Mouse (Mus musculus) neural tube, embryonic 14.5 days (tissue): Measurements from ENCODE around the gene Abhd6. TPM values are rescaled to one million over a fixed set of nuclear protein-coding genes. Genes with fewer than 3 reads are reported as not detected.

Source experiments
- ATAC-seq: fragments of 200-750 bp; cut with Nextera tagmentation; 2 replicates; pipeline ENCODE4 v1.8.0; 2017; ENCODE audit warnings: low read depth, mild to moderate bottlenecking, moderate TSS enrichment, moderate library complexity
- H3K27ac ChIP-seq: fragments of 300-500 bp; sonication (generic); 2 replicates; pipeline ENCODE4 v1.5.1; 2014; ENCODE audit warnings: low read depth, mild to moderate bottlenecking, control low read depth, low read length, moderate library complexity, mixed read lengths
- H3K27me3 ChIP-seq: fragments of 300-500 bp; sonication (generic); 2 replicates; pipeline ENCODE4 v1.6.1; 2014; ENCODE audit warnings: low read length; ENCODE audit not compliant: control insufficient read depth, insufficient read depth
- H3K36me3 ChIP-seq: fragments of 300-500 bp; sonication (generic); 2 replicates; pipeline ENCODE4 v1.6.1; 2014; ENCODE audit warnings: low read length, mixed read lengths; ENCODE audit not compliant: control insufficient read depth, insufficient read depth
- H3K4me1 ChIP-seq: fragments of 300-500 bp; sonication (generic); 2 replicates; pipeline ENCODE4 v1.6.1; 2014; ENCODE audit warnings: low read length; ENCODE audit not compliant: control insufficient read depth, insufficient read depth
- H3K4me2 ChIP-seq: fragments of 300-500 bp; sonication (generic); 2 replicates; pipeline ENCODE4 v1.6.1; 2014; ENCODE audit warnings: mild to moderate bottlenecking, low read depth, low read length, control low read depth
- H3K4me3 ChIP-seq: fragments of 300-500 bp; sonication (generic); 2 replicates; pipeline ENCODE4 v1.5.1; 2014; ENCODE audit warnings: low read depth, low read length, control low read depth, mixed read lengths
- H3K9ac ChIP-seq: fragments of 300-500 bp; sonication (generic); replicated peaks from 2 replicates; pipeline ENCODE4 v1.6.1; 2014; ENCODE audit warnings: low read depth, mild to moderate bottlenecking, control low read depth, low read length, mixed read lengths
- H3K9me3 ChIP-seq: fragments of 300-500 bp; sonication (generic); 2 replicates; pipeline ENCODE4 v1.6.1; 2016; ENCODE audit warnings: low read length; ENCODE audit not compliant: control insufficient read depth
- WGBS: fragments of 180-500 bp; shearing (Covaris S2); extraction: QIAGEN DNeasy Blood & Tissue Kit; methylation state at CpG from one replicate; pipeline ENCODE4 v1.1.7; 2014; 5-methylcytosine and 5-hydroxymethylcytosine counted together
- polyA plus RNA-seq: library from polyadenylated mRNA; unstranded; fragments of >200 nt; fragmentation: Nextera tagmentation; extraction: Ambion mirVana; gene quantifications from 2 replicates; pipeline ENCODE4 v1.2.1, GENCODE M21; 2014

Gene Abhd6
- polyA plus RNA-seq, 1 experiment from 2014 or later, result 35.3 TPM

- H3K9me3 ChIP-seq, result no peaks in the 10 kb centered on the region
- H3K27ac ChIP-seq, result no peak overlapping the region
- H3K4me1 ChIP-seq, result no peaks in the 10 kb centered on the region
Measured at GRCm38 (mm10) chr14:8030535-8030934, 27.8 kb downstream of the Abhd6 start.

GRCm38 (mm10) chr14:8032087-8032944 lies 29.6 kb downstream of the Abhd6 start:
- Histone ChIP-seq H3K9ac (no peak overlapping the region), H3K27ac (no peak overlapping the region), H3K4me3 (no peak overlapping the region), H3K36me3 (no peaks in the 10 kb centered on the region), H3K27me3 (no peaks in the 10 kb centered on the region), H3K4me2 (no peak overlapping the region), H3K4me1 (no peaks in the 10 kb centered on the region), H3K9me3 (no peaks in the 10 kb centered on the region)
- no peak for ATAC-seq
- 76% methylated on average over 13 of the region's 13 CpGs for WGBS

More at GRCm38 (mm10) chr14:8030535-8030934, 27.8 kb downstream of the Abhd6 start:
- Histone ChIP-seq H3K27me3 (no peaks in the 10 kb centered on the region), H3K36me3 (no peaks in the 10 kb centered on the region), H3K4me3 (no peak overlapping the region), H3K4me2 (no peak overlapping the region), H3K9ac (no peak overlapping the region)
- no peak for ATAC-seq
- WGBS, result 24% methylated on average over 4 of the region's 4 CpGs

GRCm38 (mm10) chr14:8034561-8034960 lies 31.9 kb downstream of the Abhd6 start:
- H3K9me3 ChIP-seq, result no peaks in the 10 kb centered on the region
- no peaks in the 10 kb centered on the region for H3K36me3 ChIP-seq
- H3K9ac ChIP-seq, result no peak overlapping the region
- 82% methylated on average over 5 of the region's 5 CpGs for WGBS
- no peak for ATAC-seq
- H3K27me3 ChIP-seq, result no peaks in the 10 kb centered on the region
- H3K4me1 ChIP-seq, result no peaks in the 10 kb centered on the region
- no peak overlapping the region for H3K4me3 ChIP-seq
- no peak overlapping the region for H3K27ac ChIP-seq
- H3K4me2 ChIP-seq, result no peak overlapping the region

- no peak for ATAC-seq
- Histone ChIP-seq H3K27me3 (no peaks in the 10 kb centered on the region), H3K36me3 (no peaks in the 10 kb centered on the region), H3K4me2 (no peak overlapping the region), H3K4me1 (no peaks in the 10 kb centered on the region), H3K9me3 (no peaks in the 10 kb centered on the region), H3K27ac (no peak overlapping the region), H3K4me3 (no peak overlapping the region), H3K9ac (no peak overlapping the region)
- WGBS, result 95% methylated on average over 6 of the region's 6 CpGs
Measured at GRCm38 (mm10) chr14:8035951-8036350, 33.2 kb downstream of the Abhd6 start.

- no peak overlapping the region for H3K4me2 ChIP-seq
- no peak overlapping the region for H3K9ac ChIP-seq
- no peak overlapping the region for H3K27ac ChIP-seq
- 79% methylated on average over 5 of the region's 5 CpGs for WGBS
- H3K36me3 ChIP-seq, result no peaks in the 10 kb centered on the region
- H3K4me3 ChIP-seq, result no peak overlapping the region
- H3K27me3 ChIP-seq, result no peaks in the 10 kb centered on the region
- no peak for ATAC-seq
- H3K4me1 ChIP-seq, result no peaks in the 10 kb centered on the region
- H3K9me3 ChIP-seq, result no peaks in the 10 kb centered on the region
Measured at GRCm38 (mm10) chr14:8036406-8036805, 33.7 kb downstream of the Abhd6 start.

- no peaks in the 10 kb centered on the region for H3K4me1 ChIP-seq
- H3K27me3 ChIP-seq, result no peaks in the 10 kb centered on the region
- H3K9ac ChIP-seq, result no peak overlapping the region
- WGBS, result 80% methylated on average over 5 of the region's 5 CpGs
- H3K9me3 ChIP-seq, result no peaks in the 10 kb centered on the region
- H3K27ac ChIP-seq, result no peak overlapping the region
- no peaks in the 10 kb centered on the region for H3K36me3 ChIP-seq
- no peak for ATAC-seq
- no peak overlapping the region for H3K4me2 ChIP-seq
- no peak overlapping the region for H3K4me3 ChIP-seq
Measured at GRCm38 (mm10) chr14:8038150-8038549, 35.4 kb downstream of the Abhd6 start.

- Histone ChIP-seq H3K9ac (no peak overlapping the region), H3K27me3 (no peaks in the 10 kb centered on the region), H3K4me3 (no peak overlapping the region), H3K4me1 (no peaks in the 10 kb centered on the region), H3K9me3 (no peaks in the 10 kb centered on the region), H3K4me2 (no peak overlapping the region), H3K27ac (no peak overlapping the region), H3K36me3 (no peaks in the 10 kb centered on the region)
- ATAC-seq, result no peak
- WGBS, result 81% methylated on average over 7 of the region's 7 CpGs
Measured at GRCm38 (mm10) chr14:8038791-8039448, 36.2 kb downstream of the Abhd6 start.

GRCm38 (mm10) chr14:8040179-8040578 lies 37.5 kb downstream of the Abhd6 start:
- 88% methylated on average over 3 of the region's 3 CpGs for WGBS
- H3K9ac ChIP-seq, result no peak overlapping the region
- H3K4me3 ChIP-seq, result no peak overlapping the region
- no peaks in the 10 kb centered on the region for H3K4me1 ChIP-seq
- H3K27ac ChIP-seq, result no peak overlapping the region
- H3K27me3 ChIP-seq, result no peaks in the 10 kb centered on the region
- no peak overlapping the region for H3K4me2 ChIP-seq
- no peaks in the 10 kb centered on the region for H3K9me3 ChIP-seq
- ATAC-seq, result no peak
- H3K36me3 ChIP-seq, result no peaks in the 10 kb centered on the region
